Mouse (Mus musculus) ES-Bruce4 (cell line): ENCODE data around the gene Gm16253. TPM values are rescaled to one million over a fixed set of nuclear protein-coding genes. Genes with fewer than 3 reads are reported as not detected.

ENCODE experiments used
- H3K27ac ChIP-seq: 2 replicates; pipeline ENCODE4 v1.5.1; 2012; ENCODE audit warnings: low read length, inconsistent platforms; ENCODE audit not compliant: insufficient read depth
- H3K27me3 ChIP-seq: 2 replicates; pipeline ENCODE4 v1.6.1; 2012; ENCODE audit warnings: mild to moderate bottlenecking, low read length, inconsistent platforms; ENCODE audit not compliant: control insufficient read depth, poor library complexity, insufficient read depth, severe bottlenecking
- H3K36me3 ChIP-seq: 2 replicates; pipeline ENCODE4 v1.6.1; 2012; ENCODE audit warnings: inconsistent platforms, mild to moderate bottlenecking, low read length, moderate library complexity; ENCODE audit not compliant: control insufficient read depth, poor library complexity, insufficient read depth, severe bottlenecking
- H3K4me1 ChIP-seq: one replicate; pipeline ENCODE4 v1.8.1; 2011; ENCODE audit warnings: low read length; ENCODE audit not compliant: control insufficient read depth, insufficient read depth
- H3K4me3 ChIP-seq: 2 replicates; pipeline ENCODE4 v1.5.1; 2011; ENCODE audit warnings: low read depth, mild to moderate bottlenecking, low read length
- H3K9ac ChIP-seq: 2 replicates; pipeline ENCODE4 v1.6.1; 2012; ENCODE audit warnings: low read depth, mild to moderate bottlenecking, inconsistent platforms; ENCODE audit not compliant: poor library complexity, severe bottlenecking
- H3K9me3 ChIP-seq: replicated peaks from 2 replicates; pipeline ENCODE4 v1.6.1; 2012; ENCODE audit warnings: mild to moderate bottlenecking, low read length, inconsistent platforms; ENCODE audit not compliant: control insufficient read depth, poor library complexity, insufficient read depth, severe bottlenecking
- CTCF ChIP-seq: IDR thresholded peaks from one replicate; pipeline ENCODE4 v1.8.1; 2011; ENCODE audit warnings: low read depth, low read length
- EP300 ChIP-seq: IDR thresholded peaks from 2 replicates; pipeline ENCODE4 v1.6.1; 2011; ENCODE audit warnings: low read depth, low read length; ENCODE audit not compliant: insufficient read depth
- POLR2A ChIP-seq: IDR thresholded peaks from one replicate; pipeline ENCODE4 v1.8.1; 2011; ENCODE audit warnings: low read length; ENCODE audit not compliant: insufficient read depth
- polyA plus RNA-seq: library from polyadenylated mRNA; stranded (reverse); fragments of >200 nt; gene quantifications from 2 replicates; pipeline ENCODE4 v1.2.4, GENCODE M21; 2011; ENCODE audit warnings: low read depth; ENCODE audit not compliant: missing spikeins, insufficient read depth, insufficient read length

Gene Gm16253
- polyA plus RNA-seq, 1 experiment, result 1.1 TPM

GRCm38 (mm10) chr3:96579239-96579750, 2.5 kb downstream of the Gm16253 start:
- Histone ChIP-seq H3K4me1 (peaks cover 7% of the 10 kb centered on the region), H3K27ac (no peak overlapping the region), H3K27me3 (no peaks in the 10 kb centered on the region), H3K9me3 (no peaks in the 10 kb centered on the region), H3K4me3 (no peak overlapping the region), H3K36me3 (no peaks in the 10 kb centered on the region), H3K9ac (no peak overlapping the region)
- TF ChIP-seq POLR2A (no peak), EP300 (no peak), CTCF (no peak)

GRCm38 (mm10) chr3:96579885-96580454, 3.2 kb downstream of the Gm16253 start:
- no peak overlapping the region for H3K4me3 ChIP-seq
- no peaks in the 10 kb centered on the region for H3K36me3 ChIP-seq
- H3K27me3 ChIP-seq, result no peaks in the 10 kb centered on the region
- TF ChIP-seq EP300 (0 out of 2 replicates have a peak, but pooled peaks have one; percentile 66), CTCF (peak; percentile 100), POLR2A (no peak)
- H3K9ac ChIP-seq, result no peak overlapping the region
- H3K4me1 ChIP-seq, result peaks cover 7% of the 10 kb centered on the region
- H3K27ac ChIP-seq, result no peak overlapping the region
- no peaks in the 10 kb centered on the region for H3K9me3 ChIP-seq

- Histone ChIP-seq H3K4me1 (peaks cover 2% of the 10 kb centered on the region), H3K9me3 (no peaks in the 10 kb centered on the region), H3K4me3 (no peak overlapping the region), H3K27ac (no peak overlapping the region), H3K36me3 (no peaks in the 10 kb centered on the region), H3K9ac (peak overlapping the region; percentile 16; the same call in 1 of the 2 replicates), H3K27me3 (no peaks in the 10 kb centered on the region)
- no peak for TF ChIP-seq POLR2A
- TF ChIP-seq EP300, result no peak
- TF ChIP-seq CTCF, result no peak
Observed at GRCm38 (mm10) chr3:96581141-96581540, 4.4 kb downstream of the Gm16253 start.

- Histone ChIP-seq H3K27ac (no peak overlapping the region), H3K9me3 (no peaks in the 10 kb centered on the region), H3K4me1 (peaks cover 2% of the 10 kb centered on the region), H3K4me3 (no peak overlapping the region), H3K27me3 (no peaks in the 10 kb centered on the region), H3K9ac (peak overlapping the region; percentile 16; the same call in 1 of the 2 replicates), H3K36me3 (no peaks in the 10 kb centered on the region)
- TF ChIP-seq POLR2A (no peak), CTCF (no peak), EP300 (no peak)
Observed at GRCm38 (mm10) chr3:96581771-96582515, 5.2 kb downstream of the Gm16253 start.

DNA sequence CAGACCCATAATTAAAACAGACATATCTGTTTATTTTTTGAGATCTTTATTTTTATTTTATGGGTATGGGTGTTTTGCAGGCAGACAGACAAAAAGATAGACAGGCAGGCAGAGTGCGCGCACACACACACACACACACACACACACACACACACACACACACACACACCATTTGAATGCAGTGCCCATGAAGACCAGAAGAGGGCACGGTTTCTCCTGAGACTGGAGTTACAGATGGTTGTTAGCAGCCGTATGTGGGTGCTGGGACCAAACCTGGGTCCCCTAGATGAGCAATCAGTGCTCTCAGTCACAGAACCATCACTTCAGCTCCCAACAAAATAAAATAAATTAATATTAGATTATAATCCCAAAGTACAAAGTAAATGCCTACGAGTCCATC, 6.6 kb downstream of the Gm16253 start:
- Histone ChIP-seq H3K4me1 (peaks cover 2% of the 10 kb centered on the region), H3K9ac (no peak overlapping the region), H3K9me3 (peaks cover 2% of the 10 kb centered on the region; the same call in 1 of the 2 replicates), H3K27ac (no peak overlapping the region), H3K36me3 (no peaks in the 10 kb centered on the region), H3K4me3 (no peak overlapping the region), H3K27me3 (no peaks in the 10 kb centered on the region)
- TF ChIP-seq EP300, result no peak
- peak; percentile 23 for TF ChIP-seq CTCF
- no peak for TF ChIP-seq POLR2A

DNA sequence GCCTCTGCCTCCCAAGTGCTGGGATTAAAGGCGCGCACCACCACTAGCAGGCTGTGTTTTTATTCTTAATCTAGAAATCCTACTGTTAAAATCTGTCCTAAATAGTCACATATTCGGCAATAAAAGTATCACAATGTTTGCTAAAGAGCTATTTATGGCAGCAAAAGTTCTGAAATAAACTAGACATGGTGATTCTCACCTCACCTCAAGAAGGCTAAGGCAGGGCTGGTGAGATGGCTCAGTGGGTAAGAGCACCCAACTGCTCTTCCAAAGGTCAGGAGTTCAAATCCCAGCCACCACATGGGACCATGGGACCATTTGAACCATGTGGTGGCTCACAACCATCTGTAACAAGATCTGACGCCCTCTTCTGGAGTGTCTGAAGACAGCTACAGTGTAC, 13.9 kb downstream of the Gm16253 start:
- H3K27ac ChIP-seq, result no peak overlapping the region
- H3K27me3 ChIP-seq, result no peaks in the 10 kb centered on the region
- TF ChIP-seq CTCF, result no peak
- TF ChIP-seq EP300, result no peak
- TF ChIP-seq POLR2A, result no peak

More for the DNA sequence above, 13.9 kb downstream of the Gm16253 start:
- no peak overlapping the region for H3K4me3 ChIP-seq
- H3K9me3 ChIP-seq, result peaks cover 2% of the 10 kb centered on the region; the same call in 1 of the 2 replicates
- peaks cover 2% of the 10 kb centered on the region for H3K4me1 ChIP-seq
- no peaks in the 10 kb centered on the region for H3K36me3 ChIP-seq
- H3K9ac ChIP-seq, result no peak overlapping the region
